Mouse (Mus musculus): ENCODE measurements around the gene Cblc. TPM values are rescaled to one million over a fixed set of nuclear protein-coding genes. Genes with fewer than 3 reads are reported as not detected.

The Cblc gene
- 1.2 and 1.8 TPM in 2 replicates for polyA plus RNA-seq (2016; fragmentation: Nextera tagmentation; extraction: Ambion mirVana)

GRCm38 (mm10) chr7:19796697-19797588, at the start of gene Cblc:
TSS of gene Cblc (minus strand) at chr7:19796809.
- DNase-seq (ENCODE audit: low spot score), result peak; percentile 70
- Histone ChIP-seq H3K4me1 (replicated peaks) (0 out of 2 replicates have a peak, but pooled peaks cover 5% of the 10 kb centered on the region), H3K36me3 (no peaks in the 10 kb centered on the region), H3K27ac (no peak within 1 kb of the TSS), H3K4me3 (peak within 1 kb of the TSS; percentile 34), H3K27me3 (ENCODE audit: insufficient read depth, poor library complexity, severe bottlenecking) (peaks cover 29% of the 10 kb centered on the region), H3K9me3 (no peaks in the 10 kb centered on the region; the same call in 1 of the 2 replicates)
- WGBS, result 4% methylated on average over 32 of the region's 32 CpGs

GRCm38 (mm10) chr7:19844521-19845171, 48.0 kb upstream of the Cblc start:
- Histone ChIP-seq H3K27ac (no peak overlapping the region), H3K27me3 (ENCODE audit: insufficient read depth, poor library complexity, severe bottlenecking) (peaks cover 49% of the 10 kb centered on the region), H3K36me3 (no peaks in the 10 kb centered on the region), H3K4me3 (no peak overlapping the region), H3K9me3 (peaks cover 2% of the 10 kb centered on the region; the same call in 1 of the 2 replicates), H3K4me1 (replicated peaks) (0 out of 2 replicates have a peak, but pooled peaks cover 13% of the 10 kb centered on the region)
- no peak for DNase-seq (ENCODE audit: low spot score)
- WGBS, result 64% methylated on average over 15 of the region's 15 CpGs

GRCm38 (mm10) chr7:19843561-19843960, 47.0 kb upstream of the Cblc start:
- DNase-seq (ENCODE audit: low spot score), result peak; percentile 71
- Histone ChIP-seq H3K27ac (no peak overlapping the region), H3K27me3 (ENCODE audit: insufficient read depth, poor library complexity, severe bottlenecking) (peaks cover 45% of the 10 kb centered on the region), H3K4me1 (replicated peaks) (0 out of 2 replicates have a peak, but pooled peaks cover 13% of the 10 kb centered on the region), H3K9me3 (no peaks in the 10 kb centered on the region), H3K4me3 (no peak overlapping the region), H3K36me3 (no peaks in the 10 kb centered on the region)
- 4% methylated on average over 11 of the region's 11 CpGs for WGBS

GRCm38 (mm10) chr7:19842885-19843504, 46.4 kb upstream of the Cblc start:
- Histone ChIP-seq H3K27ac (no peak overlapping the region), H3K36me3 (no peaks in the 10 kb centered on the region), H3K9me3 (no peaks in the 10 kb centered on the region), H3K4me1 (replicated peaks) (0 out of 2 replicates have a peak, but pooled peaks cover 13% of the 10 kb centered on the region), H3K4me3 (no peak overlapping the region), H3K27me3 (ENCODE audit: insufficient read depth, poor library complexity, severe bottlenecking) (peaks cover 40% of the 10 kb centered on the region)
- 27% methylated on average over 19 of the region's 19 CpGs for WGBS
- no peak for DNase-seq (ENCODE audit: low spot score)

GRCm38 (mm10) chr7:19841686-19842413, 45.2 kb upstream of the Cblc start:
- no peak for DNase-seq (ENCODE audit: low spot score)
- no peak overlapping the region for H3K27ac ChIP-seq
- H3K4me1 ChIP-seq (replicated peaks), result 0 out of 2 replicates have a peak, but pooled peaks cover 6% of the 10 kb centered on the region
- 85% methylated on average over 21 of the region's 21 CpGs for WGBS
- no peaks in the 10 kb centered on the region for H3K9me3 ChIP-seq
- H3K4me3 ChIP-seq, result no peak overlapping the region
- peaks cover 29% of the 10 kb centered on the region for H3K27me3 ChIP-seq (ENCODE audit: insufficient read depth, poor library complexity, severe bottlenecking)
- no peaks in the 10 kb centered on the region for H3K36me3 ChIP-seq

- Histone ChIP-seq H3K36me3 (no peaks in the 10 kb centered on the region), H3K4me1 (replicated peaks) (0 out of 2 replicates have a peak, but pooled peaks cover 6% of the 10 kb centered on the region), H3K27ac (no peak overlapping the region), H3K4me3 (no peak overlapping the region), H3K9me3 (no peaks in the 10 kb centered on the region), H3K27me3 (ENCODE audit: insufficient read depth, poor library complexity, severe bottlenecking) (peaks cover 25% of the 10 kb centered on the region)
- WGBS, result 75% methylated on average over 3 of the region's 3 CpGs
- DNase-seq (ENCODE audit: low spot score), result no peak
These were observed 44.3 kb upstream of the Cblc start for GRCm38 (mm10) chr7:19840936-19841335.

GRCm38 (mm10) chr7:19840371-19840770, 43.8 kb upstream of the Cblc start:
- H3K4me3 ChIP-seq, result no peak overlapping the region
- H3K9me3 ChIP-seq, result no peaks in the 10 kb centered on the region
- H3K27me3 ChIP-seq (ENCODE audit: insufficient read depth, poor library complexity, severe bottlenecking), result peaks cover 25% of the 10 kb centered on the region
- DNase-seq (ENCODE audit: low spot score), result no peak
- 0 out of 2 replicates have a peak, but pooled peaks cover 6% of the 10 kb centered on the region for H3K4me1 ChIP-seq (replicated peaks)
- WGBS, result 82% methylated on average over 4 of the region's 4 CpGs
- H3K27ac ChIP-seq, result no peak overlapping the region
- no peaks in the 10 kb centered on the region for H3K36me3 ChIP-seq

- Histone ChIP-seq H3K27me3 (ENCODE audit: insufficient read depth, poor library complexity, severe bottlenecking) (no peaks in the 10 kb centered on the region), H3K27ac (no peak overlapping the region), H3K36me3 (no peaks in the 10 kb centered on the region), H3K4me1 (replicated peaks) (no peaks in the 10 kb centered on the region), H3K9me3 (no peaks in the 10 kb centered on the region), H3K4me3 (no peak overlapping the region)
- no peak for DNase-seq (ENCODE audit: low spot score)
- WGBS, result 68% methylated on average over 3 of the region's 3 CpGs
These were observed 40.2 kb upstream of the Cblc start for GRCm38 (mm10) chr7:19836843-19837242.

GRCm38 (mm10) chr7:19834055-19834454, 37.4 kb upstream of the Cblc start:
- H3K4me1 ChIP-seq (replicated peaks), result peaks cover 5% of the 10 kb centered on the region
- peaks cover 4% of the 10 kb centered on the region; the same call in 1 of the 2 replicates for H3K27me3 ChIP-seq (ENCODE audit: insufficient read depth, poor library complexity, severe bottlenecking)
- 63% methylated on average over 3 of the region's 3 CpGs for WGBS
- no peak overlapping the region for H3K4me3 ChIP-seq
- H3K27ac ChIP-seq, result no peak overlapping the region
- no peaks in the 10 kb centered on the region for H3K36me3 ChIP-seq
- peaks cover 4% of the 10 kb centered on the region; the same call in 1 of the 2 replicates for H3K9me3 ChIP-seq
- no peak for DNase-seq (ENCODE audit: low spot score)

- Histone ChIP-seq H3K4me3 (no peak overlapping the region), H3K36me3 (no peaks in the 10 kb centered on the region), H3K27ac (no peak overlapping the region), H3K9me3 (peaks cover 4% of the 10 kb centered on the region; the same call in 1 of the 2 replicates), H3K27me3 (ENCODE audit: insufficient read depth, poor library complexity, severe bottlenecking) (peaks cover 5% of the 10 kb centered on the region; the same call in 1 of the 2 replicates), H3K4me1 (replicated peaks) (peaks cover 5% of the 10 kb centered on the region)
- DNase-seq (ENCODE audit: low spot score), result no peak
- 60% methylated on average over 9 of the region's 9 CpGs for WGBS
These were observed 35.2 kb upstream of the Cblc start for GRCm38 (mm10) chr7:19831837-19832236.

- H3K27ac ChIP-seq, result no peak overlapping the region
- WGBS, result 35% methylated on average over 13 of the region's 13 CpGs
- no peak overlapping the region for H3K4me3 ChIP-seq
- H3K9me3 ChIP-seq, result peaks cover 4% of the 10 kb centered on the region; the same call in 1 of the 2 replicates
- DNase-seq (ENCODE audit: low spot score), result no peak
- peaks cover 5% of the 10 kb centered on the region for H3K4me1 ChIP-seq (replicated peaks)
- peaks cover 10% of the 10 kb centered on the region for H3K27me3 ChIP-seq (ENCODE audit: insufficient read depth, poor library complexity, severe bottlenecking)
- no peaks in the 10 kb centered on the region for H3K36me3 ChIP-seq
These were observed 34.1 kb upstream of the Cblc start for GRCm38 (mm10) chr7:19830682-19831156.

- Histone ChIP-seq H3K36me3 (no peaks in the 10 kb centered on the region), H3K4me3 (no peak overlapping the region), H3K4me1 (replicated peaks) (peaks cover 6% of the 10 kb centered on the region), H3K27me3 (ENCODE audit: insufficient read depth, poor library complexity, severe bottlenecking) (peaks cover 18% of the 10 kb centered on the region), H3K9me3 (peaks cover 4% of the 10 kb centered on the region; the same call in 1 of the 2 replicates), H3K27ac (no peak overlapping the region)
- DNase-seq (ENCODE audit: low spot score), result no peak
- 87% methylated on average over 3 of the region's 3 CpGs for WGBS
These were observed 33.1 kb upstream of the Cblc start for GRCm38 (mm10) chr7:19829694-19830093.

Data from hindbrain, embryonic 10.5 days (tissue).